Mouse (Mus musculus) kidney, postnatal 0 days (tissue): Measurements from ENCODE around the gene Rnf26. TPM values are rescaled to one million over a fixed set of nuclear protein-coding genes. Genes with fewer than 3 reads are reported as not detected.

ENCODE experiments used
- ATAC-seq: fragments of 200-750 bp; cut with Nextera tagmentation; replicated peaks from 2 replicates; pipeline ENCODE4 v1.8.0; 2017; ENCODE audit warnings: low read depth, moderate number of reproducible peaks, moderate TSS enrichment, moderate library complexity; ENCODE audit not compliant: low FRiP score
- DNase-seq: peaks from one replicate; pipeline ENCODE4 v3.0.0-alpha.2; 2016; ENCODE audit warnings: low spot score
- H3K27ac ChIP-seq: fragments of 300-500 bp; sonication (generic); 2 replicates; pipeline ENCODE4 v1.5.1; 2014; ENCODE audit warnings: mild to moderate bottlenecking
- H3K27me3 ChIP-seq: fragments of 300-500 bp; sonication (generic); 2 replicates; pipeline ENCODE4 v1.6.1; 2014; ENCODE audit warnings: low read length, mixed read lengths; ENCODE audit not compliant: insufficient read depth
- H3K36me3 ChIP-seq: fragments of 300-500 bp; sonication (generic); 2 replicates; pipeline ENCODE4 v1.6.1; 2014; ENCODE audit warnings: low read length, mixed read lengths; ENCODE audit not compliant: insufficient read depth
- H3K4me1 ChIP-seq: fragments of 300-500 bp; sonication (generic); replicated peaks from 2 replicates; pipeline ENCODE4 v1.6.1; 2014; ENCODE audit warnings: antibody characterized with exemption, low read length, mixed read lengths; ENCODE audit not compliant: insufficient read depth
- H3K4me2 ChIP-seq: fragments of 300-500 bp; sonication (generic); 2 replicates; pipeline ENCODE4 v1.6.1; 2014; ENCODE audit warnings: mild to moderate bottlenecking, low read length, moderate library complexity, mixed read lengths
- H3K4me3 ChIP-seq: fragments of 300-500 bp; sonication (generic); replicated peaks from 2 replicates; pipeline ENCODE4 v1.5.1; 2014; ENCODE audit warnings: low read depth, low read length
- H3K9ac ChIP-seq: fragments of 300-500 bp; sonication (generic); 2 replicates; pipeline ENCODE4 v1.6.1; 2014; ENCODE audit warnings: low read depth, low read length
- H3K9me3 ChIP-seq: fragments of 300-500 bp; sonication (generic); replicated peaks from 2 replicates; pipeline ENCODE4 v1.6.1; 2016; ENCODE audit warnings: low read length, inconsistent platforms, mixed read lengths
- CTCF ChIP-seq: IDR thresholded peaks from 2 replicates; pipeline ENCODE4 v1.5.1; 2016; ENCODE audit warnings: antibody characterized with exemption, low read depth, mild to moderate bottlenecking, moderate library complexity
- WGBS: fragments of 180-500 bp; shearing (Covaris S2); extraction: QIAGEN DNeasy Blood & Tissue Kit; methylation state at CpG from one replicate; pipeline ENCODE4 v1.1.7; 2014; 5-methylcytosine and 5-hydroxymethylcytosine counted together
- polyA plus RNA-seq: library from polyadenylated mRNA; unstranded; fragments of >200 nt; fragmentation: Nextera tagmentation; extraction: Ambion mirVana; gene quantifications from 2 replicates; pipeline ENCODE4 v1.2.1, GENCODE M21; 2015

Rnf26 gene
- polyA plus RNA-seq, 1 experiment from 2014 or later, result 46.6 TPM

DNA sequence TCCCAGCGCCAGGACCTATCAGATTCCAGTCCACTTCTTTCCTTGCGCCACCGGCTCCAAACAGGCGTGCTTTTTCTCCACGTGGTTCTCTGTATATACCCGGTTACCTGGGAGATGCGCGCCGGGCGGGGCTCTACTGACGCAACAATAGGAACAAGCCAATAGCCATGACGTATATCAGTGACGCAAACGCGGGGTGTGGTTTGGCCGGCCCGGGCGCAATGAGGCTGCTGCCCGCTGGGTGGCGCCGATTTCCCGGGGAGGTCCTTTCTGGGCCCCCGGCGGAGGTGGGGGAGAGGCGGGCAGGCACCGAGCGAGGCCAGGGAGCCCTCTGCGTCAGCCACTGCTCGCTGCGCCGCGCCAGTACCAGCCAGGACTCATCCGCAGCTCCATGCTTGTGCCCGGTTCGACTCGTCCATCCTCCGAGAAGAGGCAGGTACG lies 46.5 kb downstream of the Rnf26 start, which contains the start of gene Usp2:
Gene Usp2 (plus strand): TSS at position 237 of the 441 bp plus-strand sequence.
- H3K9me3 ChIP-seq, result no peaks in the 10 kb centered on the region
- H3K4me2 ChIP-seq, result peak within 1 kb of the TSS; percentile 57
- TF ChIP-seq CTCF, result peak; percentile 93
- H3K27ac ChIP-seq, result no peak within 1 kb of the TSS
- ATAC-seq (peak; percentile 98), DNase-seq (peak; percentile 100)
- WGBS, result 2% methylated on average over 38 of the region's 38 CpGs
- H3K9ac ChIP-seq, result peak within 1 kb of the TSS; percentile 18
- H3K27me3 ChIP-seq, result no peaks in the 10 kb centered on the region
- H3K36me3 ChIP-seq, result no peaks in the 10 kb centered on the region
- peaks cover 2% of the 10 kb centered on the region; the same call in 1 of the 2 replicates for H3K4me1 ChIP-seq
- peak within 1 kb of the TSS; percentile 39 for H3K4me3 ChIP-seq

DNA sequence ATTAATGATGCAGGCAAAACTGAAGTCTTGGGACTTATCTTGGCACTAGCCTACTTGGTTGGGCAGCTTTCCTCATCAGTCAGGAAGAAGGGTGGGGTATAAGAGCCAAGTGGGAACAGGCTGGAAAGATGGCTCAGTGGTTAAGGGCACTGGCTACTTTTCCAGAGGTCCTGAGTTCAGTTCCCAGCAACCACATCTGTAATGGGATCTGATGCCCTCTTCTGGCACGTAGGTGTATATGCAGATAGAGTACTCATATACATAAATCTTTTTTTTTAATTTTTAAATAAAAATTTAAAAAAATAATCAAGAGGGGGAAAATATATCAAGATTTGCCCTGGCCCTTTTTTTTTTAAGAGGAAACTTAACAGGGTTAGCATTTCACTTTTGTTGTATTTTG lies 48.1 kb downstream of the Rnf26 start:
- ATAC-seq (no peak), DNase-seq (no peak)
- H3K27me3 ChIP-seq, result no peaks in the 10 kb centered on the region
- no peak overlapping the region for H3K4me2 ChIP-seq
- H3K9me3 ChIP-seq, result no peaks in the 10 kb centered on the region
- H3K9ac ChIP-seq, result no peak overlapping the region
- TF ChIP-seq CTCF, result peak; percentile 41
- H3K27ac ChIP-seq, result no peak overlapping the region
- 28% methylated on average over 1 of the region's 1 CpGs for WGBS
- no peaks in the 10 kb centered on the region for H3K4me1 ChIP-seq
- no peak overlapping the region for H3K4me3 ChIP-seq
- H3K36me3 ChIP-seq, result no peaks in the 10 kb centered on the region

DNA sequence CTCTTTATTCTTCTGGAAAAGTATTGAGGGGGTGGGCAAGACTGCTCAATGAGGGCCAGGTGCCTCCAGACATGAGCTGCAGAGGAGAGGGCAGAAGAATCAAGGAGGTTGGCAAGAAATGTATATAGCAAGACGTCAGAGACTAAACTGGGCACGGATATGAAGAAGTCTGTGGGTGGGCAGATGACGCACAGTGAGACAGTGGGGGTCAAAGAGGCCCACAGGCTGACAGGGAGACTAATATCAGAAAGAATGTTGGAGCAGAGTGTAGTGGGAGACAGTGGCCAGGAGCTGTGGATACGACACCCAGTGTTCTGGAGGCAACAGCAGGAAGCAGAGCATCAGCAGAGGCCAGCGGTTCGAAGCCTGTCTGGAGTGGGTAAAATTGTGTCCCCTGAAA lies 54.7 kb downstream of the Rnf26 start:
- no peaks in the 10 kb centered on the region for H3K4me1 ChIP-seq
- DNase-seq (no peak), ATAC-seq (no peak)
- H3K9ac ChIP-seq, result no peak overlapping the region
- H3K4me3 ChIP-seq, result no peak overlapping the region
- TF ChIP-seq CTCF, result no peak
- no peaks in the 10 kb centered on the region for H3K9me3 ChIP-seq
- no peak overlapping the region for H3K27ac ChIP-seq
- no peak overlapping the region for H3K4me2 ChIP-seq
- 71% methylated on average over 6 of the region's 6 CpGs for WGBS
- no peaks in the 10 kb centered on the region for H3K27me3 ChIP-seq
- H3K36me3 ChIP-seq, result no peaks in the 10 kb centered on the region

DNA sequence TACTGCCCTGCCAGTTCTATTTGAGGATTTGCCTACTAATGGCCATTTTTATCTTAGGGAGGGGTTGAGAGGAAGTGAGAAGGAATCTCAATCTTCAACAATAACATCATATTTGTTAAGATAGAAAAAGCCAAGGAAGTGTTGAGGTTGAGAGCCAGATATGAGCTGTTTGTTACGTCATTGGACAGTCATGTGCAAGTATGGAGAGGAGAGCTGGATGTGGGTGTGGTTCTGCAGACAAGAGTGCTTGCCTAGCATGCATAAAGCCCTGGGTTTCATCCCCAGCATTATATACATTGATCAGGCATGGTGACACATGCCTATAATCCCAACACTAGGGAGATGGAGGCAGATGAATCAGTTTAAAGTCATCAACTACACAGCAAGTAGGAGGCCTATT lies 59.4 kb downstream of the Rnf26 start:
- no peaks in the 10 kb centered on the region for H3K4me1 ChIP-seq
- no peak overlapping the region for H3K9ac ChIP-seq
- WGBS, result 67% methylated on average over 1 of the region's 1 CpGs
- no peak for TF ChIP-seq CTCF
- no peak overlapping the region for H3K4me2 ChIP-seq
- no peak for ATAC-seq
- no peaks in the 10 kb centered on the region for H3K36me3 ChIP-seq
- H3K27ac ChIP-seq, result no peak overlapping the region
- no peak overlapping the region for H3K4me3 ChIP-seq
- H3K27me3 ChIP-seq, result no peaks in the 10 kb centered on the region
- no peaks in the 10 kb centered on the region for H3K9me3 ChIP-seq
- DNase-seq, result no peak

DNA sequence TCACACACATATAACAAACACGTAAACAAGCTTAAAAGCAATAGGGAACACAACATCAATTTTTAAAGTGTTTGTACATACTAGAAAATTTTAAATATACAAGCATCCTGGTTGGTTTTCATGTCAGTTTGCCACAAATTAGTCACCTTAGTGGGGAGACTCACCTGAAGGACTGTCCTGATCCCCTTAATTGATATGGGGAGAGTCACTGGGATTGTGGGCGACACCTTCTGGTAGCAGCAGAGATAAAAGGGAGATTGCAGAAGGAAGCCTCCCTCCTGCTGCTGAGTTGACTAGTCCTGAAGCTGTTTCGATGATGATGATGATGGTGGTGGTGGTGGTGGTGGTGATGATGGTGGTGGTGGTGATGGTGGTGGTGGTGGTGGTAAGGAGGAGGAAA lies 60.5 kb downstream of the Rnf26 start:
- no peak for ATAC-seq

DNA sequence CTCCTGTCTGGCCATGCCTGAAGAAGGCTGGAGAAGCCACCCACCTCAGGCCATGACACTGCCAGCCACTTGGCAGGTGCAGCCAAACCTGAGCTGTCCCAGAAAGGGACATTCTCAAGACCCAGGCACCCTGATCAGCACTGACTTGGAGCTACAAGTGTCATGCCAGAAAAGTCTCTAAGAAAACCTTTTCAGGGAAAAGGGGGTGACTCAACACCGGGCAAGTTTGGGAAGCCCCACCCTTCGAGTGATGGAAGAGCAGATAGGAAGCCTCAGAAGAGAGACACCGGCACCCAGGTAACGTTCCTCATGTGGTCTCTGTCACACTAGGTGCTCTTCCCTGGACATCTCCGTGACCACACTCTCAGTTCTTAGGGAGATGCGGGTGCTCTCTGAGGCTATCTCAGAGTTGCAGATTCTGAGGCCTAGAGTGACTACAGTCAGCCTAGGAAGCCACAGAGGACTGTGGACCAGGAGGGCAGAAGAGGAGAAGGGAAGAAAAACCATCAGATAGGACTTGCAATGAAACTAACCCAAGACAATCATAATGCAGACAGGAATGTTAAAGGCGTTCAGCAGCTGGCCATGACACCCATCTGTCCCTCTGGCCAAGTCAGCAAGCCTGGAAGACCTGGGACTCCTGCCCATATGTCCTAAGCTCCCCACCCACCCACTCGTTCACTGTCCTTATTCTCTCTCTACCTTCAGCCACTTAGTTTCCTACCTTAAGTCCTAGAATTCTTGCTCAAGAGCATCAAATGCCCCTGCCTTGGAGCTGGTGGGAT lies 63.7 kb downstream of the Rnf26 start:
- ATAC-seq, result no peak
- no peaks in the 10 kb centered on the region for H3K9me3 ChIP-seq
- H3K27ac ChIP-seq, result no peak overlapping the region
- DNase-seq, result no peak
- H3K4me3 ChIP-seq, result no peak overlapping the region
- 89% methylated on average over 8 of the region's 8 CpGs for WGBS
- no peaks in the 10 kb centered on the region for H3K36me3 ChIP-seq
- TF ChIP-seq CTCF, result no peak
- H3K4me2 ChIP-seq, result no peak overlapping the region
- no peaks in the 10 kb centered on the region for H3K4me1 ChIP-seq
- no peaks in the 10 kb centered on the region for H3K27me3 ChIP-seq
- no peak overlapping the region for H3K9ac ChIP-seq

More for the DNA sequence above, 60.5 kb downstream of the Rnf26 start:
- H3K4me1 ChIP-seq, result no peaks in the 10 kb centered on the region
- no peaks in the 10 kb centered on the region for H3K9me3 ChIP-seq
- DNase-seq, result no peak
- no peak overlapping the region for H3K27ac ChIP-seq
- H3K4me3 ChIP-seq, result no peak overlapping the region
- no peak overlapping the region for H3K9ac ChIP-seq
- no peaks in the 10 kb centered on the region for H3K27me3 ChIP-seq
- TF ChIP-seq CTCF, result peak; percentile 22; the same call in 1 of the 2 replicates
- 67% methylated on average over 3 of the region's 3 CpGs for WGBS
- H3K36me3 ChIP-seq, result no peaks in the 10 kb centered on the region
- H3K4me2 ChIP-seq, result no peak overlapping the region
